Mouse (Mus musculus): ENCODE data around the gene Hint3. TPM values are rescaled to one million over a fixed set of nuclear protein-coding genes. Genes with fewer than 3 reads are reported as not detected.
"Not testable (repeated sequence)": the region's sequence is repeated elsewhere in the genome, so short reads cannot be mapped to it uniquely, and the experiment has no call there.

Hint3 gene
- total RNA-seq (2021) = 10 to 100 TPM; 30.6 to 31.3 TPM
- long read RNA-seq, experiment 1, transcript Hint3-203 (5 exons, 875 nt) = major isoform, 34 of 35 reads
- long read RNA-seq, experiment 1, partial matches to known transcripts = 0 of 35 reads
- long read RNA-seq, experiment 1, other reads (novel, unspliced or antisense) = 1 of 35 reads
- long read RNA-seq, experiment 2, transcript Hint3-203 (5 exons, 875 nt) = major isoform, 19 of 22 reads
- long read RNA-seq, experiment 2, partial matches to known transcripts = 0 of 22 reads
- long read RNA-seq, experiment 2, other reads (novel, unspliced or antisense) = 3 of 22 reads

DNA sequence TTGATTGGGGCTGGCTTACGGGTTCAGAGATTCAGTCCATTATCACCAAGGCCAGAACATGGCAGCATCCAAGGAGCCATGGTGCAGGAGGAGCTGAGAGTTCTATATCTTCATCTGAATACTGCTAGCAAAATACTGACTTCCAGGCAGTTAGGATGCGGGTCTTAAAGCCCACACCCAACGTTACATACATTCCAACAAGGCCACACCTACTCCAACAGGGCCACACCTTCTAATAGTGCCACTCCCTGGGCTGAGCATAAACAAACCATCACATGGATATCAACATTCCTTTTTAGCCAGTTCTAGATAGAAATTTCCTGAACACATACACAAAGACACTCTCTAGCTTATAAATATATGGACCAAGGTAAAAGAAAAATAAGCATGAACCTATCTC lies at the start of gene Hint3:
Hint3 (minus strand) TSS at position 120 of the 400 bp plus-strand sequence.
- DNase-seq (ENCODE audit: low spot score in 2 of 2) = no peak

DNA sequence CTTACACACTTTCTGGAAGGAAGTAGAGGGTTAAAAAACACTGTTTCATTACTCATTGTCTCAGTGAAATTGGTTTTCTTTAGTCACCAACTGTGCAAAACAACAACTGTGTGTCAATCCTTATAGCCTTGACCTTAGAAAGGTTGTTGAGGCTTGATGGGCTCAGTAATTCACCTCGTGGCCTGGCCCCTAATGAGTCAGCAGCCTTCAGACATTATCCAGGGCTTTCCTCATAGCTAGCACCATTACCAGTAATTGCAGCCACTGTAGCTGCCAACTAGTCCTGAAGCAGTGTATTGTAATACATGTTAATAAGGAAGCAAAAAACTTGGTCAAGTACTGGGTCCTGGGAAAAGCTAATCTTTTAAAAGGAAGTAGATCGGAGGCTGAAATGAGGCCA lies 48.6 kb upstream of the Hint3 start:
- DNase-seq (ENCODE audit: low spot score in 2 of 2) = no peak

GRCm38 (mm10) chr10:30674825-30675224 lies 45.4 kb upstream of the Hint3 start:
- DNase-seq (ENCODE audit: low spot score in 2 of 2) = no peak

GRCm38 (mm10) chr10:30666580-30666979 lies 37.1 kb upstream of the Hint3 start:
- DNase-seq (ENCODE audit: low spot score in 2 of 2) = no peak

GRCm38 (mm10) chr10:30660564-30661328 lies 31.3 kb upstream of the Hint3 start:
- no peak for DNase-seq (ENCODE audit: low spot score in 2 of 2)

DNA sequence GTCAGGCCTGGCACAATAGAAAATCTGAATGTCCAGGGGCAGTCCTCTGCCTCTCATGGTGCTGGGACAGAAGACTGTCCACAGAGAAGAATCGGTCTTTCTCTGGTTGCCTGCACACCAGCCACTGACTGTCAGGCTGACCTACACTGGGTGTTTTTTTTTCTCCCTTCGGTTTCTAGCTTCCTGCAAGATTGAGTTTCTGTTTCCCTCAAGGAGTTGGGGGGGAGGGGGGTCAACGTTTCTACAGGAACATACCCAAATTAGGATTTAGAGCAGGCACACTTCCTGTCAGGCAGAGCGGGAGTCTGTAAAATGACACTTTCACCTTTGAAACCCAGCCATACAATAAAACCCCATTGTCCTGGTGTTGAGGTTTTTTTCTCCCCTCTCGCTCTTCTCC lies 26.2 kb upstream of the Hint3 start:
- DNase-seq (ENCODE audit: low spot score in 2 of 2) = no peak

DNA sequence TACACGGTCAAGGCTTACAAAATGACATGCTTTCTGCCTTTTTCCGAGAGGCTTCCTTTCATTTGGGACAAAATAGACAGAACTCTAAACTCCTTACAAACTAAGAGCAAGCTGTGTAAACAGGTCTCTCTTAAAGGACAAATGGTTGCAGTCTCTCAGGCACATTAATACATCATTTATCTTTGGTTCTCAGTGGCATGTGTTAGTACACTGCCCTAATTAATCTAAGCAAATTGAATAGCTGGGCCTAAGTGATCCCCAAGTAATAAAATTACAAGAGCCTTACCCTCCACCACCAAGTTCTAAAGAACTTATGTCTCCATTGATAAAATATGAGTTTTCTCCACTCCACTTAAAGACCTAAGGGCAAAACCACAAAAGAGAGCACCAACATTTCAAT lies 18.2 kb upstream of the Hint3 start:
- DNase-seq (ENCODE audit: low spot score in 2 of 2) = no peak

- no peak for DNase-seq (ENCODE audit: low spot score in 2 of 2)
Observed at GRCm38 (mm10) chr10:30638216-30638615, 8.8 kb upstream of the Hint3 start.

GRCm38 (mm10) chr10:30636474-30637154 lies 7.2 kb upstream of the Hint3 start:
- DNase-seq (ENCODE audit: low spot score in 2 of 2) = not testable (repeated sequence)

DNA sequence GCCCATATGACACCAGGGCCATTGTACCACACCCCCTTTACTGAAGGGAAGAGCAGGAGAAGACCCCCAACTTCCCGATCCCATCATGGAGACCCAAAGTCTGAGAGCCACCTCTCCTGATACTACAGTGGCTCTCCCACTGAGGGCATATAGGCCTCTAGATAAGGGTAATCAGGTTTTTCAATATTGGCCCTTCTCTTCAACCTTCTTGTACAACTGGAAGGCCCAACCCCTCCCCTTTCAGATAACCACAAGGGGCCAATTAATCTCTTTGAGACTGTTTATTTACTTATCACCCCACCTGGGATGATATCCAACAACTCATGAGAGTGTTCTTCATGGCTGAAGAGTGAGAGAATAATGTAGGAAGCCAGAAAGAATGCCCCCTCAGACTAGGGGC lies 3.3 kb upstream of the Hint3 start:
- DNase-seq (ENCODE audit: low spot score in 2 of 2) = no peak

GRCm38 (mm10) chr10:30629977-30630376 lies 545 bp upstream of the Hint3 start:
- DNase-seq (ENCODE audit: low spot score in 2 of 2) = no peak

DNA sequence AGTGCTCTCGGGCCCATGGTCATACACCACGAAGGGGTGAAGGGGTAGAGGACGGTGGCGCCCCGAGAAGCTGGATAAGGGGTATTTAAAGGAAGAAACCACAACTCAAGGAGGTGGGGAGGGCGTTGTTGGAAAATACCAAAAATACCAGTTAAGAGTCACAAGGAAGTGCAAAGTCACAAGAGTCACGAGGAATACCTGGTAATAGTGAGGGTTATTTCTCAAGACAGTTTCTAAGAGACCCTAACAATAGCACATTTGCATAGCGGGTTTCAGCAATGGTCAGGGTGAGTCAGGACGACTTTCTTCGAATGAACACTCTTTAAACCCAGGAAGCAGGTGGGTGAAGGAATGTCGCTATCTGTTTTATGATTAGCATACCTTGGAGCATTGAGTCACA lies 988 bp downstream of the Hint3 start:
- not testable (repeated sequence) for DNase-seq (ENCODE audit: low spot score in 2 of 2)

DNA sequence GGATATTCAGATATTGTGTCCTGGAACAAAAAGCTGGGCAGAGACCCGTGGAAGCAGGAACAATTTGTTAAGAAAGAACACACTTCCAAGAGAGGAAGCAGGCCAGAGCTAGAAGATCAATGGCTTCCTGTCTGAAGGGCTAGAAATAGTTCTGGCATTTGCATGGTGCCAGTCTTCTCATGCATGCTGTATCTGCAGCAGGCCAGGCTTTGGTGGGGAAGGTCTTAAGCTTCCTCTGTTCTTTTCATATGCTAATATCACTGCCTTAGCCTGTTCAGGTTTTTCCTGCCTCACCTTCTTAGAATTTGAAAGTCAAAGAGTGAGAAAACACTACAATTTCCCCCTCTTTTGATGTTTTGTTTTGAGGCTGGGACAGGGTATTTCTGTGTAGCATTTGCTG lies 1.9 kb downstream of the Hint3 start:
- DNase-seq (ENCODE audit: low spot score in 2 of 2) = no peak

DNA sequence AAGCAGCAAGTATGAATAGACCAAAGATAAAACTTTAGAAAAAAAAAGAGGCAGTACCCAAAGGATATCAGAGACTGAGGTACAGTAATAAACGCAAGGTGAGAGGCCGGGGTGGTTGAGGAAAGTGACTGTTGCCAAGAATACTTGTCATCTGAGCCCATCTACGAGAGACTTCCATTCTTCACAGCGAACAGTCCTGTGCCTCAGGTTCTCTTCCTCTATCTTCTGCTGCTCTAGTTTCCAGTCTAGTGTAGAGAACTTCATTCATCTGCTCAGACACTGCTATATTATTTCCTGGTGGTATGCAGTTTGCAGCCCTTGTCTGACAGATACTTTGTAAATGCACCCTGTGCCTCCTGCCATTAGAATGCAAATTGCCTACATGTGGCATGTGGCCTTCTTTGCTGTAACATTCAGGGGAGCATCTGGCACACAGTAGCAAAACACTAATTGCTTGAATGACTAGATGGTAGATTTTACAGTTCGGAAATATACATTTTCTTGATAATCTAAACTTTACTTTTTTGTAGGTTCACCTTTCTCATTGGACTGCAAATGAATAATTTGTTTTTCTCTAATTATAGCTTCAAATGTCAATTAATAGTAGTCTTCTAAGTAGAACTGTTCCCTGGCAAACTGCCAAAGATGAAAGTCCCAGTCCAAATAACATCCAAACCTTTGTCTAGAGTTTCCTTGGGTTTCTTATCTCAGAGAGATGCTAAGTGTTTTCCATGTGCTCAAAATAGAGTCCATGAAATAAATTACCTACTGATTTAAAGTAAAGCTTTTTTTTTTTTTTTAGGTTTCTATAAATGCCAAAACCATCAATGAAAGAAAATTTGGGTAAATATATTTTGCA lies 5.0 kb downstream of the Hint3 start:
- DNase-seq (ENCODE audit: low spot score in 2 of 2) = no peak

GRCm38 (mm10) chr10:30622928-30623327 lies 6.5 kb downstream of the Hint3 start:
- DNase-seq (ENCODE audit: low spot score in 2 of 2) = no peak

- no peak for DNase-seq (ENCODE audit: low spot score in 2 of 2)
Observed at GRCm38 (mm10) chr10:30618918-30619210, 10.6 kb downstream of the Hint3 start.

DNA sequence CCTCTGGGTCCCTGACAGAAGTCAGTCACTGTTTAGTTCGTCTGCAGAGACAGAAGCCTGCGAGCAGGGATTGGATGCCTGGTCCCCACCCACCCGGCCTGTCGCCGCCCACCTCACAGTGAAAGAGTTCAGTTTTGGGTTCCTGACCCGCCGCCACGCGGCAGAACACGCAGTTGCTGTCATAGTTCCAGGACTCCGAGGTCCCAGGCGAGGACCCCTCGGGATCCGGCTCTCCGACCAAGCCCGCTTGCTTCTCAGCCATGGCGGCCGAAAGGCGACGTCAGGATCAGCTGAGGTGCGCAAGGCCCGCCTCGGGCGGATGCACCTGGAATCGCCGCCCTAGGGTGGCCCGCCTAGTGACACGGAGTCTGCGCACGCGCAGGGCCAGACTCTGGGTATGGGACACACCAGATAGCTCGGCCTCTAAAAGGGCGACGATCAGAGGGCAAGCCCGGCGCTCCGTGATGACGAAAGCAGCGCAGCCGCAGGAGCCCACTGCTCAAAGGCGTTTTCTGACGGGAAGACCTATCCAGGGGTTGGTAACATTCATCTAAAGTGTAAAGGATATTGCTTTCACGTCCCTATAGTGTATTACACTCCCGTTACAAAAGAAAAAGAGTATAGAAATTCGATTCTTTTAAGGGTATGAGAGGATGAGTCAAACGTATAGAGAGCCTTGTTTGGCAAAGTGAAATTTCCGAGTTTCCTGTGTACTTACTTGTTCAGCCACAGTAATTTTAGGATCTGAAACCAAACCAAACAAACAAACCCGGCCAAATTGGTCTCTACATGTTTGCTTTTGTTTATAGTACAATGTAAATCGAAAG lies 11.1 kb downstream of the Hint3 start:
- peak; percentile 97 to 99 for DNase-seq (ENCODE audit: low spot score in 2 of 2)

DNA sequence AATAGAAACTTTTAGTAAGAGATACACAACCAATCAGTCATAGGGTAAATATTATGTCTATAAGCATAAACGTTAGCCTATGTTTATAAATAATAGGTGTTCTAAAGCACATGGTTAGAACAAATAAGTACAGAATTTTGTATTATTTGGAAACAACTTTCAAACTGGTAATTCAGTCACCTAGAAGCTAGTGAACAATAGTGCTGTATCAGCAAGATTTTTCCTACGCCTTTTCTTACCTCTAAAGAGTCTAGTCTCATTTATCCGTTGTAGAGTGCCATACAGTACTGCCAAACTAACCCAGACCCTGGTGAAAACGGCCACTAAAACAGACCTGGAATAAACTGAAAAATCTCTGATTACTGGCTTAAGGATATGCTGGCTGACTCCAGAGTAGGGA lies 16.4 kb downstream of the Hint3 start:
- no peak for DNase-seq (ENCODE audit: low spot score in 2 of 2)

GRCm38 (mm10) chr10:30609614-30610013 lies 19.8 kb downstream of the Hint3 start:
- DNase-seq (ENCODE audit: low spot score in 2 of 2) = no peak

DNA sequence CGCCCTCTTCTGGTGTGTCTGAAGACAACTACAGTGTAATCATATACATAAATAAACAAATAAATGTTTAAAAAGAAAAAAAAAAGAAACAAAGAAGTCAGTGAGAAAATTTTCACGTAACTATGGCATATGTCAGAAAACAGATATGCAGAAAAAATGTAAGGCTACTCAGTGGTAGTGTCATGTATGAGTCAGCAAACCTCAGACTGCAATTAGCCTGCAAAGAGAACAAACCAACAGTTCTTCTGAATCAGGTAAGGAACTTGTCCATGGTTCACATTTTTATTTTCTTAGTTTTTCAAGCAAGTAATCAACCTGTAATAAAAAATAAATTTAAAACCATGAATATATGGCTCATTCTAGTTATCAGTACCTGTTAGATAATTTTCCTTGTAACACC lies 21.3 kb downstream of the Hint3 start:
- no peak for DNase-seq (ENCODE audit: low spot score in 2 of 2)
